Mouse (Mus musculus) megakaryocyte, embryonic 14.5 days (primary cell): ENCODE results near the gene Ubr2.

ENCODE experiments used
- FLI1 ChIP-seq: IDR thresholded peaks from 2 replicates; pipeline ENCODE4 v1.6.1; 2012; ENCODE audit warnings: low read length, inconsistent platforms, mixed read lengths
- GATA1 ChIP-seq: IDR thresholded peaks from 3 replicates; pipeline ENCODE4 v1.6.1; 2012; ENCODE audit warnings: mixed read lengths, low read length, inconsistent platforms, borderline replicate concordance

- no peak for TF ChIP-seq GATA1
- no peak for TF ChIP-seq FLI1
Observed at GRCm38 (mm10) chr17:46980050-46980449, 30.3 kb downstream of the Ubr2 start.
